In the genomic region with DNA sequence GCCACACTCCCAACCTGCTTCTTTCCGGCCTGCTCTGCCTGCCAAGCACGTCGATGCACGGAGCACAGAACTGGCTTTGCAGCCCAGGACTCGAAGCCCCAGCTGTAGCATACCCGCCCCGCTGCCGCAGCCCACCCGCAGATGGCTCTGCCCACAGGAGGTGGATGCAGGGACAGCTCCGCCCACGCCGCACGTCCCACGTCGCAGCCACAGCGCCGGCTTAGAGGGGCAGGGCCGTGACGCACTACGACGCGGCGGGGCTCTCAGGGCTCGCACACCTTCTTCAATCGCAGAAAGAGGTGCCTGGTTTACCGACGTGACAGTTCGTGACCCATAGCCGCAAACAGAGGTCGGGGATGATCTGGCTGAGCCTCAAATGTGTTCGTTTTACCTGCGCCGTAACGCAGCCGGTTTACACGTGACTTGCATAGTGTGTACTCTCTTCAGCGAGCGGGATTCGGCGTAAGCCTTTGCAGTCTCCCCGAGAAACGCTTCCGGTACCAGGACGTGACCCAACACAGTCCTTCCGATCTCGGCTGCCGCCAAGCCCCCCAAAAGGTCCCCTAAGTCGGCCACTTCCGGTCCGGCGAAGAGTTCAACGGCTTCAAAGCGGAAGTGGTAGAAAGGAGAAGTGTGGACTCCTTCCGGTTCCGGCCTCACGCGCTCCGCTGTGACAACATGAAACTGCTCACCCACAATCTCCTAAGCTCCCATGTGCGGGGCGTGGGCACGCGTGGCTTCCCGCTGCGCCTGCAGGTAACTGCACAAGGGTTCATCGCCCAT, we compare ENCODE assay signal across 8 mouse cellular contexts. TPM values are rescaled to one million over a fixed set of nuclear protein-coding genes. Genes with fewer than 3 reads are reported as not detected.
DNase-seq lines count a peak whose midpoint lies in the region; ATAC-seq lines count a peak whose summit lies in the region.

A gene (plus strand): TSS at position 192 of the 783 bp plus-strand sequence.
A gene (minus strand): TSS at position 600 of the 783 bp plus-strand sequence.

- H3K27ac ChIP-seq in intestine, embryonic 14.5 days (ENCODE audit: low read depth), result peak within 1 kb of the TSS; percentile 99

- H3K4me3 ChIP-seq in intestine, embryonic 14.5 days (ENCODE audit: low read depth, low read length), result peak within 1 kb of the TSS; percentile 74

- peaks cover 52% of the 10 kb centered on the region for H3K36me3 ChIP-seq in intestine, embryonic 14.5 days (ENCODE audit: control insufficient read depth, insufficient read depth, low read length)

- under 1% methylated on average over 65 of the region's 65 CpGs for WGBS in intestine, embryonic 14.5 days

- DNase-seq in adrenal gland, adult (ENCODE audit: inconsistent age in 2 of 2, low spot score in 1 of 2), result peak; percentile 93 to 96
- DNase-seq in embryo, embryonic 10.5 days (ENCODE audit: low spot score), result peak; percentile 97
- DNase-seq in gastrocnemius, postnatal 25 days, result peak; percentile 92
- peak; percentile 93 for DNase-seq in intestine, embryonic 14.5 days (ENCODE audit: low spot score)
- DNase-seq in left cerebral cortex, postnatal 14 days (ENCODE audit: low spot score in 2 of 2), result peak; percentile 92 to 96
- peak; percentile 95 for DNase-seq in mesoderm, embryonic 11.5 days (ENCODE audit: low read depth, low spot score)
- DNase-seq in right cerebral cortex, postnatal 36 days (ENCODE audit: low spot score in 2 of 2), result peak; percentile 91 to 96
- peak; percentile 90 for DNase-seq in yolk sac, embryonic 10.5 days (ENCODE audit: low spot score)

- intact Hi-C loops in left cerebral cortex, postnatal 14 days (cut with DNase I), result loop anchor here (5.0 kb wide), 1 partner anchor 52 kb away; a partner anchor contains a TSS

- peak within 1 kb of the TSS; percentile 78 for H3K4me2 ChIP-seq in intestine, embryonic 14.5 days (ENCODE audit: low read length)

- H3K4me1 ChIP-seq in intestine, embryonic 14.5 days (replicated peaks; ENCODE audit: control insufficient read depth, insufficient read depth, low read length), result peaks cover 18% of the 10 kb centered on the region

- no peaks in the 10 kb centered on the region for H3K27me3 ChIP-seq in intestine, embryonic 14.5 days (replicated peaks; ENCODE audit: control insufficient read depth, insufficient read depth, low read length)

- peak; percentile 90 for ATAC-seq in intestine, embryonic 14.5 days (replicated peaks; ENCODE audit: low FRiP score, low TSS enrichment, low read depth)

- no peaks in the 10 kb centered on the region for H3K9me3 ChIP-seq in intestine, embryonic 14.5 days (ENCODE audit: control insufficient read depth, low read length)

- peak within 1 kb of the TSS; percentile 74 for H3K9ac ChIP-seq in intestine, embryonic 14.5 days (ENCODE audit: low read length)

RNA-seq across cellular contexts. Expression of the first gene that starts in this region (rescaled TPM):
- 10 to 100 TPM; 28.8 to 32.2 TPM for total RNA-seq in gastrocnemius, postnatal 25 days (2021)
- 136 and 150 TPM in 2 replicates for polyA plus RNA-seq in intestine, embryonic 14.5 days (2014; fragmentation: Nextera tagmentation; extraction: Ambion mirVana)
- 10 to 100 TPM; 34.4 to 36.5 TPM for total RNA-seq in left cerebral cortex, postnatal 14 days (2021)

RNA-seq across cellular contexts. Expression of the second gene that starts in this region (rescaled TPM):
- 100 to 1,000 TPM; 212 to 215 TPM for total RNA-seq in gastrocnemius, postnatal 25 days (2021)
- polyA plus RNA-seq in intestine, embryonic 14.5 days (2014; fragmentation: Nextera tagmentation; extraction: Ambion mirVana), result 116 and 139 TPM in 2 replicates
- 100 to 1,000 TPM; 354 to 355 TPM for total RNA-seq in left cerebral cortex, postnatal 14 days (2021)

Comparison
In these comparisons a context has a peak if more than half of its experiments do, and no peak if none do; other contexts are left out.
1. Peak in every context shown above with its lines: DNase-seq, ATAC-seq, H3K4me3 ChIP-seq and H3K27ac ChIP-seq.